Mouse (Mus musculus) small intestine, adult 2 months (tissue): Measurements from ENCODE around the gene Tnfrsf21.

ENCODE experiments used
- CTCF ChIP-seq: fragments of 200-500 bp; IDR thresholded peaks from 2 replicates; pipeline ENCODE4 v1.5.1; 2012; ENCODE audit warnings: low read depth, mild to moderate bottlenecking, control low read depth, inconsistent platforms, low read length, moderate library complexity, mixed read lengths; ENCODE audit not compliant: insufficient replicate concordance, insufficient read length; ENCODE audit errors: extremely low read depth
- POLR2A ChIP-seq: fragments of 200-500 bp; IDR thresholded peaks from 2 replicates; pipeline ENCODE4 v1.6.1; 2012; ENCODE audit warnings: low read depth, mild to moderate bottlenecking, control low read depth, inconsistent platforms, low read length, moderate library complexity

- no peak for TF ChIP-seq POLR2A
- TF ChIP-seq CTCF = no peak
Measured at GRCm38 (mm10) chr17:42999446-42999977, 16.8 kb upstream of the Tnfrsf21 start.
